Mouse (Mus musculus): ENCODE measurements around the gene Nupl1.

Nupl1 gene

GRCm38 (mm10) chr14:60238551-60238950 lies 12.7 kb downstream of the Nupl1 start:
- DNase-seq (ENCODE audit: low spot score in 2 of 2): no peak

GRCm38 (mm10) chr14:60219886-60220285 lies 31.3 kb downstream of the Nupl1 start:
- no peak for DNase-seq (ENCODE audit: low spot score in 2 of 2)

DNA sequence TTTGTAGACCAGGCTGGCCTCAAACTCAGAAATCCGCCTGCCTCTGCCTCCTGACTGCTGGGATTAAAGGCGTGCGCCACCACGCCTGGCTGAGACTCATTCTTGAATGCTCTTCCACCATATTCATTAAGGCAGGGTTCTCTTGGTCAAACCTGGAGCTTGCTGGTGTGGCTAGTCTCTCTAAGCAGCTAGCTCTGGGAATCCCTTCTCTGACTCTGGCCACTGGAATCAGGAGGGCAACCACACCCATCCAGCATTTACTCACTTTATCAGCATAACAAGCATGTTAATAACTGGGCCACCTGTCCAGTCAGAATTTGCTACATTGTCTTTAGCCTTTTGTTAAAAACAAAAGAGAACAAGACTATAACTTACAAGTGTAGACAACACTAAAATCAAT lies 33.6 kb downstream of the Nupl1 start:
- DNase-seq (ENCODE audit: low spot score in 2 of 2): no peak

DNA sequence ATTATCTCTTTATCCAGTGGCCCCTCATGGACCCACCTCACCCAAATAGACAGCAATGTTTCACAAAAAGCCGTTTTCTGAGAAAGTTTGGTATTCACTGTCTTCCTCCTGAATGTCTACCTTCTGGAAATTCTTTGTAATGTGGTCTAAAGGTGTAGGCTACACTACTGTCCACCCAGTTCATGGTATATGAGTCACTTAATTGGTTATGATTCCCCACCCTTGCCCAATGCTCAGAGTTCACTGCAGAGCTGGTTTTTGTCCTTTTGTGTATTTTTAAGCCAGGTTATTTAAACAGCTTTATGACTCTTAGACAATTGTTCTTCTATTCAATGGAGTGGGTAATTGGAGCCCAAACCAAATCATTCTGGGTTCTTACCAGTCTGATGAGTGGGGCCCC lies 35.1 kb downstream of the Nupl1 start:
- DNase-seq (ENCODE audit: low spot score in 2 of 2): no peak

DNA sequence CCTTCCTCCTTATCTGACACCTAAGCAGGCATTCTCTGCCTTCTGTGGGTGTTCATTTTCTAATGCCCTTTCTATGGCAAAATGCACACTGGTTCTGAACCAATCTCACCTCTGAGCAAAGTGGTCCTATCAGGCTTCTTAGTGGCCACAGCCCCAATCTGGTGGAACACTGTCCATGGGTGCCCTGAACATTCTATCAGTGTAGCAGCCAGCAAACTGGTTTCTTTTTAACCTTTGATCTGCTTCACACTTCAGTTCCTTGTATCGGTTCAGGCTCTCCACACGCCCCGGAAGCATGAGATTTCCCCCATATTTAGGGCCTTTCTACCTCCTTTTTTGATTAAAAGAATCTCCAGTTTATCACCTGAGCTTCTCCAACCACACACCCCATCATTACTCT lies 36.2 kb downstream of the Nupl1 start:
- DNase-seq (ENCODE audit: low spot score in 2 of 2): no peak

DNA sequence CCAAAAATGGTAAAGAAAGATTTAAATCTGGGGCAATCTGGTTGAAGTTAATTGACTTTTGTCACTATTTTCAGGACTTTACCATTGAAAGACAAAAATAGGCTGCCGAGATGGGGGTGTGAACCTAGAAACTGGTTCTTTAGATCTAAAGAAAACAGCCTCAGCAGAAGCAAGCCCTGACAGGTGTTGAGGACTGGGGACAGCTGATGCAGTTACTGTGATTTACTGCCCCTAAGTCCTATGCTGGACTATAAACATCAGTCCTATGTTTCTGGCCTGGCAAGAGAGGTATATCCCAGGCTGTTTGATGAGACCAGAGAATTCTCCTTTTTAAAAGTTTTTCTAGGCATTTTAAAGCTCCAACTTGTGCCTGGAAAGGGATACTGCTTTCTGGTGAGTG lies 37.2 kb downstream of the Nupl1 start:
- no peak for DNase-seq (ENCODE audit: low spot score in 2 of 2)

DNA sequence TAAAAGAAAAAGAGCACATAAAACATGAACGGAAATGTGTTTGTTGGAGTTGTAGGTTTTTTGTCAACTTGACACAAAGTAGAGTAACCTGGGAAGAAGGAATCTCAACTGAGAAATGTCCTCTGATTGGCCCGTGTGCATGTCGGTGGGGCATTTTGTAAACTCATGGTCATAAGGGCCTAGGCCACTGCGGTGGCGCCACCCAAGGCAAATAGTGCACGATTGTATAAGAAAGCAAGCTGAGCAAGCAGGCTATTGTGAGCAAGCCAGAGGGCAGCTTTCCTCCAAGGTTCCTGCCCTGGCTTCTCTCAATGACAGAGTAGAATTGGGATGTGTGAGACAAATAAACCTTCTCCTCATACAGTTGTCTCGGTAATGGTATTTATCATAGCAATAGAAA lies 42.1 kb downstream of the Nupl1 start:
- DNase-seq (ENCODE audit: low spot score in 2 of 2): no peak

DNA sequence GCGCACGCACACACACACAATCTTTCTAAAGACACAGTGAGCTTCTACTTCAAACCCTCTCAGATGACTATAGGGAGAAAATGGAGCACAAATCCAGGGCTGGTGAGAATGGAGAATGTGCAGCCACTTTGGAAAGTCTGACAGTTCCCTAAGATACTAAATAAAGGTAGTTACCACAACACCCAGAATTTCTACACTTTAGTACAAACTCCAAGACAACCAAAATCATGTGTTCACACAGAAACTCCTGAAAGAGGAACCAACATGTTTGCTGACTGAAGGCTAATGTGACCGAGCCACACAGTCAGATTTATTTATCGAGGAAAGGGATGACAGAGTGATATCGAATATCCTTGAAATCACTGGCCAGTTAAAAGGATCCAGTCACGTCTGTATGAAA lies 46.2 kb downstream of the Nupl1 start:
- DNase-seq (ENCODE audit: low spot score in 2 of 2): no peak

- DNase-seq (ENCODE audit: low spot score in 2 of 2): no peak
Observed at GRCm38 (mm10) chr14:60196884-60197283, 54.3 kb downstream of the Nupl1 start, which contains the start of gene Atp8a2. Gene Atp8a2, minus strand, starts transcription at chr14:60197179.

DNA sequence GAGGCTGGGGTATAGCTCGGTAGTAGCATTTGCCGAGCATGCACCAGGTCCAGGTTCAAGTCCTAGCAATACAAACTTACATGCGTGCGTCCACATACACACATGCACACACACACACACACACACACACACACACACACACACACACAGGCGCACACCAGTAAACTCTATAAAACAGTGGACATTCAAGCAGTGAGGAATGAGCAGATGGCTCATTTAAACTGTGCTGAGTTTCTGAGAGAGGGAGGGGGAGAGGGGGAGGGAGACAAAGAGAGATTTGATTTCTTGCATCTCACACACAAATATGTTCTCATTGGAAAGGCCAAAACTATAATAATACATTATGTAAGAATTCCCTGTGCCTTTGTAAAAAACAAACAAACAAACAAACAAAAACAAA lies 55.2 kb downstream of the Nupl1 start:
- DNase-seq (ENCODE audit: low spot score in 2 of 2): no peak

DNA sequence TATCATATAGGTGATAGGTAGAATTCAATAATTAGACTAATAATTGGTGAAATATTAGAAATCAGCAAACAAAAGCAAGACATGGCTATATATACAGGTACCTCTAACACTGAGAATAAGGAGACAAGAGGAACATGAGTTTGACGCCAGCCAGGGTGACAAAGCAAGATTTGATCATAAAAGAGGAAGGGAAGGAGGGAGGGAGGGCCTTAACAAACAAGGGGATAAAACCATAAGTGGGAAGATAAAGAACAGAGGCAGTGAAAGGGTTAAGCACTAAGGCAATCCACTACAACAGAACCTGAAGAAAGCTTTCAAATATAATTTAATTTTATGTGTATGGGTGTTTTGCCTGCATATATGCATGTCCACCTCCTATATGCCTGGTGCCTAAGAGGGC lies 56.6 kb downstream of the Nupl1 start:
- DNase-seq (ENCODE audit: low spot score in 2 of 2): no peak

- no peak for DNase-seq (ENCODE audit: low spot score in 2 of 2)
Observed at GRCm38 (mm10) chr14:60189771-60190170, 61.5 kb downstream of the Nupl1 start.

- no peak for DNase-seq (ENCODE audit: low spot score in 2 of 2)
Observed at GRCm38 (mm10) chr14:60188201-60188825, 62.9 kb downstream of the Nupl1 start.

GRCm38 (mm10) chr14:60181306-60181705 lies 69.9 kb downstream of the Nupl1 start:
- DNase-seq (ENCODE audit: low spot score in 2 of 2): no peak

DNA sequence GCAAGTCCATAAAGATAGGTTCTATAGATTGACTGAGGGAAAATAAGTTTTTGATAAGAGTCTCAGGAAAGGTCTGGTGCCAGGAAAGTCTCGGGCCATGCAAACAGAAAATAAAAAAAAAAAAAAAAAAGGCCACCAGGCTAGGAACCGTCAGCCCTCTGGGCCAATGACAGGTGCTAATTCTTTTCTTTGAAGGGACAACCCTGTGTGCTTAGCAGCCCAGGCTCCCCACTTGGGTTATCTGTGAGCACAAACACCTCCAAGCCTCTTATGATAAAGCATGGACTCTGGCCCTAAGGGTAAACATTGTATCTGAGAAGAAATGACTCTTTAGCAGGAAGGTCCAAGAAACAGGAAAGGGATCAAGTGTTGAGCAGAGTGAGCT lies 72.7 kb downstream of the Nupl1 start:
- DNase-seq (ENCODE audit: low spot score in 2 of 2): no peak

- DNase-seq (ENCODE audit: low spot score in 2 of 2): peak in 1 of 2 experiments; percentile 19
Observed at GRCm38 (mm10) chr14:60177614-60178570, 73.3 kb downstream of the Nupl1 start.

DNA sequence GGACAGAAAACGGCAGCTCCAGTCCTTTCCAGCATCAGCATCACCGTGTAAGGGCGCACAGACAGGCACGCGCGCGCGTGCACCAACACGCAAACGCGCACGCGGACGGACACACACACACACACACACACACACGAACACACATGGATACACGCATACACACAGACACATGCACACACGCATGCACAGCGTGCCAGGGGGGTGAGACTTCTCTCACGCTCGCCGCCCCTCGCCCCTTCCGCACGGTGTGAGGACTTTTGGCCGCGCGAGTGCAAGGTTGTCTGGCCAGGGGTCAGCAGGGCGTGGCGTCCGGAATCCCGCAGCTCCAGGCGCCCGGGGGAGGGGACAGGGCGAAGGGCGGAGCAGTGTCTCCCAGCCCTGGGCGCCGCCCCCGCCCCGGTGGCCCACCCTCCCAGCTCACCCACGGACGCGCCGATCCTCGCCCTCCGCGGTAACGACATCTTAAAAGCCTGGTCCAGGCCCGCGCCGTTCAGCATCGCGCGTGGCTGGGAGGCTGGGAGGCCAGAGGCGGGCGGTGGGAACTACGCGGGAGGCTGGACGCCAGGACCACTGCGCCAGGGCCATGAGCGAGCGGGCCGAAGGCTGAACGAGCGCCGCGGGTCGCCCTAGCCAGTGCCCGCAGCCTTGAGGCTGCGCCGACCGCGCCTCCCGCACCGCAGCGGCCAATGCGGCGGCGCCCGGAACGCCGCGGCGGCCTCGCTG lies 74.2 kb downstream of the Nupl1 start:
- peak in 1 of 2 experiments; percentile 20 for DNase-seq (ENCODE audit: low spot score in 2 of 2)

DNA sequence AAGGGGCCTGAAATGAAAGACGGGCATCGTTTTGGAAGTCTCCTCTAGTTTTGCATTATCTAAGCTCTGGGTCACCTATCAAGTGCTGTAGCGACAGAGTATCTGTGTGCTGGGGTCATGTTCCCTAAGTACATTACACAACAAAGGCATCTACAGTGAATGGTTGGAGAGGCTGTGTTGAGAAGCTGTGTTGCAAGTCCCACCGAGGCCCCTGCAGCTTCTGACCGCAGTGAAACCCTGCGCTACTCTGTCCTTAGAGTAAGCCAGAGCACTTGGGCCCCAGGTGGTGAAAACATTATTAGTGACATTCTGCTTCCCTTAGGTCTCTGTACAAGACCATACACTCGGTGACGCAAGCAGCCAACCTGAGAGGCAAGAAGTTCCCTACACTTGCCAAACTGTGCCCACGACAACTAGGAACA lies 74.8 kb downstream of the Nupl1 start:
- DNase-seq (ENCODE audit: low spot score in 2 of 2): peak in 1 of 2 experiments; percentile 16

DNA sequence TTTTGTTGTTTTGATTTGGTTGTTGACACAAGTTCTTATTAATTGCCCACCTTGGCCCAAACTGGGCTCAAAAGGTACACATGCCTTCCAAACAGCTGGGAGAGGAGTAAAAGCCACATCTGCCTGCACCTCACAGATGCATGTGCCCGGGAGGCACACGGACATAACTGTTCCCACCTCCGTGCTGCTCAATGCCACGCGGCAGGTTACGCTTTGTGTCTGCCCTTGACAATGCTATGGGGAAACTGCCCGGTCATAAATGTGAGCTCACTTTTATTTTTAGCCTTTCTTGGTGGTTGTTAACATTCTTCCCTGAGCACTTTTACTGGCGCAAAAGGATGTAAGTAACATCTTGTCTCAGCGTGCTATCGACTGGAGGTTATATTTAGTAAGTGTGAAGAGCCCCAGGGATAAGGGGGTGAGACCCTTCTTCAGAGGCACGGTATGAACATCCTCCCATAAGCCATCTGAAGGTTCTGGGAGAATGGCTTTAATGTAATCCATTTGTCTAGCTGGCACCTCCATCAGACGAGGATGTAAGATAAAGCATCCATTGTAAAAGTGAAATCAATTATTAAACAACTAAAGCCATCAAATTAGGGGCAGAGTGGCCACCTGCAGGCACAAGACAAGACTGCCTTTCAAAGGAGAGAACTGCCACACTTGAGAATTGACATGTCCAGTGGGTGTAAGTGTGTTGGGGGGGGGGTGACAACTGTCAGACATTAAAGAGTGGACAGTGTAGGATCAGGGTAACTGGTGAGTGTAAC lies 78.8 kb downstream of the Nupl1 start:
- DNase-seq (ENCODE audit: low spot score in 2 of 2): no peak

DNA sequence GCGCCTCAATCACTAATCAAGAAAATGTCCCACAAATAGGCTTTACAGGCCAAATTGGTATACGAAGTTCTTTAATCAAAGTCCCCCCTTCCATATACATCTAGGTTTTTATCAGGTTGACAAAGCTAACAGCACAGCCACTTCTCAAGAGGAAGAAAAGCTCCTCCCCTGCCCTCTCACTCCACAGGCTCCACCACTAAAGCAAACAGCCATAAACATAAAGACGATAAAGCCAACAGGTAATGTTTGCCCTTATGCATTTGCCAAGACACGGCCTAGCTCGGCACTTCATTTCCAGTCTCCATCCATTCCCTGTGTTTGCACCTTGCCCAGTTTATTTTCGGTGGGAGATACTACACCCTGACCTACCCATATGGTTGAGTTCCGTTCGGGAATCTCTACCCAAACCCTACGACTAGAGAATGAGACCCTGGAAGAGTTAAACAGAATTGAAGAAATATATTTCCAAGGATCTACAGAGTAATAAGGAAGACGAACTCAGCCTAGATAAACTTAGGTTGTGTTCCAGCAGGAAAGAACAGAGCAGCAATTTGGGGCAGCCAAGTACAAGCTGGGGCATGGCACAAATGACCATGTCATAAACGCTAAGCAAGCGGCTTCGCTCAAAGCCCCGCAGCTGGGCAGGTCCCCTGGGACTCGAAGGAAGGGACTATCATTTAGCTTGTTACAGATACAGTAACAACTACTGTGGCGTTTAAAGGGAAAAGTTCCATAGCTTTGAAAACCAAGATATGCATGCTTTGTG lies 80.2 kb downstream of the Nupl1 start:
- DNase-seq (ENCODE audit: low spot score in 2 of 2): no peak

- no peak for DNase-seq (ENCODE audit: low spot score in 2 of 2)
Observed at GRCm38 (mm10) chr14:60163367-60163766, 87.9 kb downstream of the Nupl1 start.

Data from spleen, postnatal 10 days (tissue).